Mouse (Mus musculus) embryonic facial prominence, embryonic 10.5 days (tissue): ENCODE results near the gene Arpc5l. TPM values are rescaled to one million over a fixed set of nuclear protein-coding genes. Genes with fewer than 3 reads are reported as not detected.

ENCODE experiments used
- DNase-seq: peaks from one replicate; pipeline ENCODE4 v3.0.0-alpha.2; 2017; ENCODE audit warnings: low spot score
- H3K27ac ChIP-seq: fragments of 300-500 bp; sonication (generic); replicated peaks from 2 replicates; pipeline ENCODE4 v1.5.1; 2016; ENCODE audit warnings: mild to moderate bottlenecking
- H3K27me3 ChIP-seq: fragments of 300-500 bp; sonication (generic); replicated peaks from 2 replicates; pipeline ENCODE4 v1.6.1; 2016; ENCODE audit warnings: low read depth, mild to moderate bottlenecking; ENCODE audit not compliant: poor library complexity, severe bottlenecking
- H3K36me3 ChIP-seq: fragments of 300-500 bp; sonication (generic); replicated peaks from 2 replicates; pipeline ENCODE4 v1.6.1; 2016; ENCODE audit warnings: mild to moderate bottlenecking, moderate library complexity
- H3K4me1 ChIP-seq: fragments of 300-500 bp; sonication (generic); 2 replicates; pipeline ENCODE4 v1.6.1; 2016
- H3K4me3 ChIP-seq: fragments of 300-500 bp; sonication (generic); 2 replicates; pipeline ENCODE4 v1.5.1; 2016; ENCODE audit warnings: mild to moderate bottlenecking, moderate library complexity
- H3K9me3 ChIP-seq: fragments of 300-500 bp; sonication (generic); 2 replicates; pipeline ENCODE4 v1.6.1; 2016; ENCODE audit warnings: mild to moderate bottlenecking
- WGBS: fragments of 180-500 bp; shearing (Covaris S2); methylation state at CpG from one replicate; pipeline ENCODE4 v1.1.7; 2016; 5-methylcytosine and 5-hydroxymethylcytosine counted together
- polyA plus RNA-seq: library from polyadenylated mRNA; unstranded; fragments of >200 nt; fragmentation: Nextera tagmentation; extraction: Ambion mirVana; gene quantifications from 2 replicates; pipeline ENCODE4 v1.2.1, GENCODE M21; 2016

Gene Arpc5l
- polyA plus RNA-seq, result 121 and 124 TPM in 2 replicates

DNA sequence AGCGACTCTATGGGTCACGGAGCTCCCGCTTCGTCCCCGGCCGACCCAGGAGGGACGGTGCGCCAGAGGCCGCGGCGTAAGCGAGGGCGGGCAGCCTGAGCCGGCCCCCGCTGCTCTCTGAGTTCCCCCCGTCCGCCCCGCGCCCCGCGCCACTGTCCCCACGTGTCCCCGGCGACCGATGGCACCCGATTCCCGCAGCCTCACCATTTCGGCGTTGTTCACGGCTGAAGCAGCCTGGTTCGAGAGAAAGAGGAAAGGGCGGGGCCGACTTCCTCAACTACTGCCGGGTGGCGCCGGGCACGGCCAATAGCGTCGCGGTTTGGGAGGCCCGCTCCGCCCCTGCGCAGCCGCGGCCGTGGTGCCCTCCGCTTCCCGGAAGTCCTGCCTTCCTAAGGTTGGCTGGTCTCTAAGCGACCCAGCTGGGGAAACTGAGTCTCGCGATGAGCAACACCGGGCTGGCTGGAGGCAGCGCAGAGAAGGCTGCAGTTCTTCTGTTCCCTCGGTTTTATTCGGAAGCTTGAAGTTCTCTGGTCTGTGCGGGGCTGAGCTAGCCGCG, at the start of gene Arpc5l:
TSS of gene Arpc5l (plus strand) at position 469 of the 556 bp plus-strand sequence.
- peaks cover 55% of the 10 kb centered on the region for H3K4me1 ChIP-seq
- peak; percentile 94 for DNase-seq
- H3K27me3 ChIP-seq, result no peaks in the 10 kb centered on the region
- H3K9me3 ChIP-seq, result no peaks in the 10 kb centered on the region
- H3K36me3 ChIP-seq, result peaks cover 42% of the 10 kb centered on the region
- peak within 1 kb of the TSS; percentile 97 for H3K27ac ChIP-seq
- peak within 1 kb of the TSS; percentile 92 for H3K4me3 ChIP-seq
- WGBS, result under 1% methylated on average over 58 of the region's 58 CpGs

DNA sequence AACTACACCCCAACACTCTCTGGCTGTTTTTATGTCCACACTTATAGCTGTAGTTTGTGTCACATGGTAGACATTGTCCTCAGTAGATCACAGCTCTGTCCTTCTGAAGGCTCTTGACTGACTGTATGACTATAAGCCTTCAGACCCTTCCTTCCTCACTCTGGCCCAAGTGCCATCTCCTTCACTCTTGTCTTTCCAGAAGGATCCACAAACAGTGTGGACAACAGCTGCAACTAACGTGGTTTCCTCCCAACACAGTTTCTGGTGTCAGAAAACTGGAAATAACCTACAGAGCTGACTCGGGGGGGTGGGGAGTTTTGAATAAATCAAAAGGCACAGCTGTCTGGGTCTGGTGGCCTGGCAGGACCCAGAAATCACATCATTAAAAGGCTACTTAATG, 49.1 kb upstream of the Arpc5l start:
- H3K27ac ChIP-seq, result no peak overlapping the region
- no peaks in the 10 kb centered on the region for H3K4me1 ChIP-seq
- no peaks in the 10 kb centered on the region for H3K36me3 ChIP-seq
- WGBS, result 73% methylated on average over 2 of the region's 2 CpGs
- H3K9me3 ChIP-seq, result no peaks in the 10 kb centered on the region
- DNase-seq, result no peak
- no peaks in the 10 kb centered on the region for H3K27me3 ChIP-seq
- no peak overlapping the region for H3K4me3 ChIP-seq

GRCm38 (mm10) chr2:38957671-38958223, 47.4 kb upstream of the Arpc5l start:
- Histone ChIP-seq H3K4me3 (no peak overlapping the region), H3K27ac (no peak overlapping the region), H3K27me3 (no peaks in the 10 kb centered on the region), H3K9me3 (no peaks in the 10 kb centered on the region), H3K36me3 (no peaks in the 10 kb centered on the region), H3K4me1 (no peaks in the 10 kb centered on the region)
- DNase-seq, result no peak
- whole genome bisulfite sequencing, result 88% methylated on average over 5 of the region's 5 CpGs

DNA sequence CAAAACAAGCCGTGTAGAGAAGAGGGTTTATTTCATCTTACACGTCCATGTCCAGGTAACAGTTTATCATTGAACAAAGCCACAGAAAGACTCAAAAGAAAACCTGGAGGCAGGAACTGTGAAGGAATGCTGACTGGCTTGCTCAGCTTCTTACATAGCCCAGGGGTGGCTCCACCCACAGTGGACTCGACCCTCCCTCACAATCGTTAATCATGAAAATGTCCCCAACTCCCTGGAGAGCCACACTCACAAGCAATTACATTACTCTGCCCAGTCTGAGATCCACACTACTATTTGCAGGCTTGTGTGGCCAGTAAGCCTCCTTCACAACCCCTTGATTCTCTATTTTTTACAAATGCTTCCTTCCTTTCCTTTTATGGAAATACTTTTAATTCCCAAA, 41.0 kb upstream of the Arpc5l start:
- Histone ChIP-seq H3K27me3 (no peaks in the 10 kb centered on the region), H3K4me3 (no peak overlapping the region), H3K9me3 (no peaks in the 10 kb centered on the region), H3K4me1 (0 out of 2 replicates have a peak, but pooled peaks cover 8% of the 10 kb centered on the region), H3K27ac (no peak overlapping the region), H3K36me3 (no peaks in the 10 kb centered on the region)
- DNase-seq, result peak; percentile 49
- WGBS, result 38% methylated on average over 4 of the region's 4 CpGs

GRCm38 (mm10) chr2:38969650-38970049, 35.5 kb upstream of the Arpc5l start:
- Histone ChIP-seq H3K4me3 (no peak overlapping the region), H3K36me3 (no peaks in the 10 kb centered on the region), H3K9me3 (no peaks in the 10 kb centered on the region), H3K4me1 (no peaks in the 10 kb centered on the region), H3K27ac (no peak overlapping the region), H3K27me3 (no peaks in the 10 kb centered on the region)
- DNase-seq, result no peak
- WGBS, result 95% methylated on average over 2 of the region's 2 CpGs

- Histone ChIP-seq H3K36me3 (no peaks in the 10 kb centered on the region), H3K9me3 (no peaks in the 10 kb centered on the region), H3K27me3 (no peaks in the 10 kb centered on the region), H3K27ac (no peak overlapping the region), H3K4me3 (no peak overlapping the region), H3K4me1 (no peaks in the 10 kb centered on the region)
- DNase-seq, result no peak
- 87% methylated on average over 5 of the region's 5 CpGs for WGBS
Measured at GRCm38 (mm10) chr2:38970057-38970456, 35.1 kb upstream of the Arpc5l start.

DNA sequence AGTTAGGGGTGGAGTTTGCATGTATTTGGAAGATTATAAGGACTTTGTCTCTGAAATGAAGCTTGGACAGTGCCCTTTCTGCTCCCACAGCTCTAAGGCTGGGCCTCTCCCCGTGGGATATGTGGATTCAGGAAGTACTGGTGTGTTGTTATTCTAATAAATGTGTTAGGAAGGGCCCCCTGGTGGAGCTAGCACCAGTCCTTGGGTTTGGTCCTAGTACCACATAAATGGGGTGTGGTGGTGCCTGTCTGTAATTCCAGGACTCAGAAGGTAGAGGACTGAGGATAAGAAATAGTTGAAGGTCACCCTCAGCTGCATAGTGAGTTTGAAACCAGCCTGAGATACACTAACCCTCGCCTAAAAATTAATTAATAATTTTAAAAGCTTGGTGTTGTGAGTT, 31.9 kb upstream of the Arpc5l start:
- H3K27ac ChIP-seq, result no peak overlapping the region
- H3K4me1 ChIP-seq, result peaks cover 5% of the 10 kb centered on the region
- WGBS, result 43% methylated on average over 2 of the region's 2 CpGs
- H3K4me3 ChIP-seq, result no peak overlapping the region
- no peaks in the 10 kb centered on the region for H3K36me3 ChIP-seq
- DNase-seq, result no peak
- H3K9me3 ChIP-seq, result no peaks in the 10 kb centered on the region
- H3K27me3 ChIP-seq, result no peaks in the 10 kb centered on the region

- 81% methylated on average over 7 of the region's 7 CpGs for WGBS
- no peaks in the 10 kb centered on the region for H3K36me3 ChIP-seq
Measured at GRCm38 (mm10) chr2:38973701-38974100, 31.4 kb upstream of the Arpc5l start.

DNA sequence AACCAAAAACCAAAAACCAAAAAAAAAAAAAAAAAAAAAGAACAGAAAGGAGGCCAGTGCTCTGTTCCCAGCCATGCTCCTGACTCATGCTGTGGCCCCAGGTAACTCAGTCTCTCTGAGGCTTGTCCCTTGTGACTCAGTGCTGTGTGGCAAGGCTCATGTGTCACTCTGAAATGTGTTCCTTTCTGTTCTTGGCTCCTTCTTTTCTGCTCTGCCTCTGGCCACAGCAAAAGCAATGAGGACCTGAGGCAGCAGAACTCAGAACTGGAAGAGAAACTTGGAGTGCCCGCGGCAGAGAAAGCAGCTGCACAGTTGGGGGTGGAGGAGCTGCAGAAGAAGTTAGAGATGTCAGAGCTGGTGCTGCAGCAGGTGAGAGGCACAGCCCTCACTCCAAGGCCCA, 31.0 kb upstream of the Arpc5l start:
- Histone ChIP-seq H3K4me3 (no peak overlapping the region), H3K36me3 (no peaks in the 10 kb centered on the region), H3K27ac (no peak overlapping the region), H3K4me1 (peaks cover 5% of the 10 kb centered on the region), H3K9me3 (no peaks in the 10 kb centered on the region), H3K27me3 (no peaks in the 10 kb centered on the region)
- no peak for DNase-seq
- 50% methylated on average over 2 of the region's 2 CpGs for WGBS

More at GRCm38 (mm10) chr2:38973701-38974100, 31.4 kb upstream of the Arpc5l start:
- no peaks in the 10 kb centered on the region for H3K27me3 ChIP-seq
- H3K9me3 ChIP-seq, result no peaks in the 10 kb centered on the region
- H3K27ac ChIP-seq, result no peak overlapping the region
- no peak overlapping the region for H3K4me3 ChIP-seq
- no peak for DNase-seq
- H3K4me1 ChIP-seq, result peaks cover 5% of the 10 kb centered on the region

DNA sequence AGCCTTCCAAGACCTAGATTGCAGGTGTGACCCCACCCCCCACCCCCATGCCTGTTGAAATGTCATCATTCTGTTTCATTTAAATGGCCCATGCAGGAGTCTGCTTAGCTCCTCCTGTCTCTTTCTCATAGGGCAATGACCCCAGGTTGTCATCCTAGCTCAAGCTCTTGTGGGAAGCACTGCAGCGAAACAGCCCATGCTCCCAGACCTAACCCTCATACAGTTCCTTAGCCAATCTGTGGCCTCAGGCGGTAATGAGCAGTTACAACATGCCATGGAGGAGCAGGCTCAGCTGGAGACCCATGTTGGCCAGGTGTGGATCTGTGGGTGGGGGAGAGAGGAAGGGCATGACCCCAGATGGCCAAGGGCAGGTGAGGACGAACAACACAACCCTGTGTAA, 30.0 kb upstream of the Arpc5l start:
- Histone ChIP-seq H3K9me3 (no peaks in the 10 kb centered on the region), H3K36me3 (no peaks in the 10 kb centered on the region), H3K27ac (no peak overlapping the region), H3K4me1 (peaks cover 5% of the 10 kb centered on the region), H3K4me3 (no peak overlapping the region), H3K27me3 (no peaks in the 10 kb centered on the region)
- 82% methylated on average over 3 of the region's 3 CpGs for WGBS
- DNase-seq, result no peak

DNA sequence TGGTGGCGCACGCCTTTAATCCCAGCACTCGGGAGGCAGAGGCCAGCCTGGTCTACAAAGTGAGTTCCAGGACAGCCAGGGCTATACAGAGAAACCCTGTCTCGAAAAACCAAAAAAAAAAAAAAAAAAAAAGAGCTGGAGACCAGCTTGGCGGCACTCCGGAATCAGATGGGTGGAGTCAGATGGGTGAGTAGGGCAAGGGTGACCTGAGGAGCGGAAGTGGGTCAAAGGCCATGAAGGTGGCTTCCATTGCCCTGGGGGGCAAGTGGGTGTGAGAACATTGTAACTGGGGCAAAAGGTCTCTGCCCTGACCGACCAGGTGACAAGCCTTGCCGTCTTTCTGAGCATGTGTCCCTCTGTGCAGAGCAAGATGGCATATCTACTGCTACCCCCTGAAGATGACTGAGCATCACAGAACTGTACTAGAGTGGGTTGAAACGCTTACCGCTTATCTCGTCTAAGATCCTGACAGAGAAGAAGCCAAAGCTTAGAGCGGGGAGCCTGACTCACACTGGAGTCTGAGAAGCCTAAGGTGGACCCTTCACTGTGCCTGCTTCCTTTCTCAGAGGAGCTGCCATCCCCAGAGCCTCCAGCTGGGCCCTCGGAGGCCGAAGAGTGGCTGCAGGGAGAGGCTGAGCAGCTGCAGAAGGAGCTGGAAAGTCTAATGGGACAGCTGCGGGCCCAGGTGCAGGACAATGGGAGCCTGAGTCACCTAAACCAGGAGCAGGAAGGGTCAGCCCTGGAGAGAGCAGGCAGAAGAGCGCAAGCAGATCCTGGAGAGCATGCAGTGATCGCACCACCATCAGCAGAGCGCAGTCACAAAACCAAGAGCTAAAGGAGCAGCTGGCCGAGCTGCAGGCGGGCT, 29.0 kb upstream of the Arpc5l start:
- Histone ChIP-seq H3K36me3 (no peaks in the 10 kb centered on the region), H3K27ac (no peak overlapping the region), H3K4me3 (no peak overlapping the region), H3K27me3 (no peaks in the 10 kb centered on the region), H3K9me3 (no peaks in the 10 kb centered on the region), H3K4me1 (peaks cover 5% of the 10 kb centered on the region)
- 83% methylated on average over 21 of the region's 21 CpGs for WGBS
- no peak for DNase-seq

DNA sequence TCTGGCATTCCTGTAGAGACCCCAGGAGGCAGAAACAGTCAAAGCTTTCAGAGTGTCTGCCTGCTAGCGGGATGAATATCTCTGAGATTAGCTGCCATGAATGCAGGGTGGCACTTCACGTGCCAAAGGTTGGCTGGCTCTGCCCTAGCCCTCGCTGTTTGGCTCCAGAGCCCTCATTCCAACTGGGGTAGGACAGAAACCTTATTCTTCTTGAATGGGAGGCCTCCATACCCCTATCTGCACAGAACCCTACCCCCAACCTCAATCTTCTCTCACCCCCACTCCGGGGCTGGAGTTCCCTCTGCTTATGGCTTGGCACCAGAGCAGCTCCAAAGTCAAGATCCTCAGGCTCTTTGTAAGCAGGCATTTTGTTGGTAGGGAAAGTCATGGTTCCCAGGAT, 27.3 kb upstream of the Arpc5l start:
- Histone ChIP-seq H3K27ac (no peak overlapping the region), H3K9me3 (no peaks in the 10 kb centered on the region), H3K27me3 (no peaks in the 10 kb centered on the region), H3K36me3 (no peaks in the 10 kb centered on the region), H3K4me3 (no peak overlapping the region), H3K4me1 (peaks cover 5% of the 10 kb centered on the region)
- no peak for DNase-seq
- 59% methylated on average over 4 of the region's 4 CpGs for WGBS

- H3K4me3 ChIP-seq, result no peak overlapping the region
- 93% methylated on average over 2 of the region's 2 CpGs for WGBS
- peaks cover 5% of the 10 kb centered on the region; the same call in 1 of the 2 replicates for H3K9me3 ChIP-seq
- no peaks in the 10 kb centered on the region for H3K36me3 ChIP-seq
- no peaks in the 10 kb centered on the region for H3K27me3 ChIP-seq
- H3K4me1 ChIP-seq, result 0 out of 2 replicates have a peak, but pooled peaks cover 6% of the 10 kb centered on the region
- DNase-seq, result no peak
- no peak overlapping the region for H3K27ac ChIP-seq
Measured at GRCm38 (mm10) chr2:38983456-38983855, 21.7 kb upstream of the Arpc5l start.
